Mouse (Mus musculus): ENCODE results near the gene Cdk7. TPM values are rescaled to one million over a fixed set of nuclear protein-coding genes. Genes with fewer than 3 reads are reported as not detected.

Gene Cdk7
- total and polyA plus RNA-seq, 2 experiments from 2014 or later = 40.9 to 48.2 TPM

DNA sequence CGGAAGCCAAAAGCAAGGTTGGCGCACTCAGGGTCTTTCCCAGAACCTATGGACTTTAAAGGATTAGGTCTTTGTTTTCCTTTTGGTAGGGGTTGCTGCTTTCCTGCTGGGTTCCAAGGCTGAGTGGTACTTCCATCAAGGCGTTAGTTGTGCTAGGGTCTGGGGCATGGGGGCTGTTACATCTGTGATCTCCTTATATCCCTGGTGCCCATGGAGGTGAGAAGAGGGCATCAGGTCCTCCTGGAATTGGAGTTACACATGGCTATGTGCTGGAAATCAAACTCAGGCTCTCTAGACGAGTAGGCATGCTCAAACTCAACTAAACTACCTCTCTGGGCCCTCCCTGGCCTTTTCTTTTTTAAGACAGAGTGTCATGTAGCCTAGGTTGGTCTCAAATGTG, 23.4 kb upstream of the Cdk7 start:
- no peak for TF ChIP-seq CTCF (IDR thresholded peaks at IDR 0.05; ENCODE audit: low read depth)
- H3K4me1 ChIP-seq (ENCODE audit: insufficient read depth) = no peaks in the 10 kb centered on the region
- no peak for DNase-seq
- no peak overlapping the region for H3K27ac ChIP-seq (ENCODE audit: low read depth, low read length)
- no peak overlapping the region for H3K9ac ChIP-seq
- H3K4me2 ChIP-seq (ENCODE audit: low read depth) = no peak overlapping the region
- WGBS = 68% methylated on average over 4 of the region's 4 CpGs
- no peaks in the 10 kb centered on the region for H3K9me3 ChIP-seq (ENCODE audit: low read length)
- ATAC-seq = no peak
- H3K36me3 ChIP-seq (ENCODE audit: insufficient read depth) = no peaks in the 10 kb centered on the region
- H3K27me3 ChIP-seq (ENCODE audit: insufficient read depth, low read length) = no peaks in the 10 kb centered on the region
- H3K4me3 ChIP-seq (ENCODE audit: low read depth, low read length) = no peak overlapping the region

DNA sequence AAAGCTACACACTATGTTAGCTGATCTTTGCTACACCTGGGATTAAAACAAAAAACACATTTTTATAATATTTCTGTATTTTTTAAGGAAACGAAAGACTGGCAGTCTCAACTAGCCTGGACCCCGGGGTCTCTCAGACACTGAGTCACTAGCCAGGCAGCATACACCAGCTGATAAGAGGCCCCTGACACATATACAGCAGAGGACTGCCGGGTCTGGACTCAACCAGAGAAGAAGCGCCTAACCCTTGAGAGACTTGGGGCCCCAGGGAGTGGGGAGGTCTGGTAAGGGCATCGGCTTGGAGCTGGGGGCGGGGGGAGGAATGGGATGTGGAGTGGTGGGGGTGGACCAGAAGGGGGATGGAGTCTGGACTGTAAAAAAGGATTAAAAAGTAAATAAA, 22.3 kb upstream of the Cdk7 start:
- Histone ChIP-seq H3K36me3 (ENCODE audit: insufficient read depth) (no peaks in the 10 kb centered on the region), H3K4me3 (ENCODE audit: low read depth, low read length) (no peak overlapping the region), H3K4me1 (ENCODE audit: insufficient read depth) (no peaks in the 10 kb centered on the region), H3K27me3 (ENCODE audit: insufficient read depth, low read length) (no peaks in the 10 kb centered on the region), H3K9me3 (ENCODE audit: low read length) (no peaks in the 10 kb centered on the region), H3K27ac (ENCODE audit: low read depth, low read length) (no peak overlapping the region), H3K9ac (no peak overlapping the region), H3K4me2 (ENCODE audit: low read depth) (no peak overlapping the region)
- no peak for TF ChIP-seq CTCF (IDR thresholded peaks at IDR 0.05; ENCODE audit: low read depth)
- ATAC-seq = no peak
- 85% methylated on average over 6 of the region's 6 CpGs for WGBS
- no peak for DNase-seq

DNA sequence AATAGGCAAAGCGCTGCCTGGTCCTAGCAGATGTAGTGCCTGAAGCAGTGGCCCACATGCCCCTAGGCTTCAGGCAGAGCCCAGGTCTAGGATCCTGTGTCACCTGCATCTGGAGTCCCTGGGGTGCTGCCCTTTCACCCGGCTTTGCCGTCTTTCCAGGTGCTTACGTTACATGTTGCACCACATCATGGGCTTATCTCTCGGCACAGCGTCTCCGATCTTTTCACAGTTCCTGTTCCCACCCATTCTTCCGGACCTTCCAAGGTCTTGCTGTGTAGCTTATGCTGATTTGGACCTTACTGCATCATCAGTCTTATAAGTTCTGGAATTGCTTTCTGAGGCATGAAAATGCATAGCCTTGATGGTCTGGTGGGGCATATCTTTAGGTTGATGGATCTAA, 21.8 kb upstream of the Cdk7 start:
- no peak overlapping the region for H3K9ac ChIP-seq
- WGBS = 94% methylated on average over 8 of the region's 8 CpGs
- no peak for DNase-seq
- H3K4me3 ChIP-seq (ENCODE audit: low read depth, low read length) = no peak overlapping the region
- TF ChIP-seq CTCF (IDR thresholded peaks at IDR 0.05; ENCODE audit: low read depth) = no peak
- H3K4me2 ChIP-seq (ENCODE audit: low read depth) = no peak overlapping the region
- no peaks in the 10 kb centered on the region for H3K27me3 ChIP-seq (ENCODE audit: insufficient read depth, low read length)
- ATAC-seq = no peak
- H3K27ac ChIP-seq (ENCODE audit: low read depth, low read length) = no peak overlapping the region
- no peaks in the 10 kb centered on the region for H3K36me3 ChIP-seq (ENCODE audit: insufficient read depth)
- no peaks in the 10 kb centered on the region for H3K9me3 ChIP-seq (ENCODE audit: low read length)
- H3K4me1 ChIP-seq (ENCODE audit: insufficient read depth) = no peaks in the 10 kb centered on the region

DNA sequence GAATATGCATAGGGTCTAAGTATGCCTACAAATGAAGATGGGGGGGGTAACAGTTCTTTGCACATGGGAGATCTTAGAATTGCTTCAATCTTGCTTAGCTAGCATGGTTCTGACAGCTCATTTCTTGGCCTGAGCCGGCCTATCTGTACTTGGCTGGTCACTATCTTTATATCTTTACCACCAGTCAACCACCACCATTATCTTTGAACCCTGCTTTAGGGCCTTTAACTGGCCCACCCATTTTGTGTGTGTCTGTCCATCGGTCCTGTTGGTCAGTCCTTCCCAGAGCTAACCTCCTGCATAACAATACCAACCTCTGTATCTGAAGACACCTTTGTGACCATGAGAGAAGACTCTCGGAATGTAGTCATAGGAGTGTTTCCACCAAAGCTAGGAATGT, 20.7 kb upstream of the Cdk7 start:
- no peaks in the 10 kb centered on the region for H3K27me3 ChIP-seq (ENCODE audit: insufficient read depth, low read length)
- no peaks in the 10 kb centered on the region for H3K4me1 ChIP-seq (ENCODE audit: insufficient read depth)
- no peak for ATAC-seq

DNA sequence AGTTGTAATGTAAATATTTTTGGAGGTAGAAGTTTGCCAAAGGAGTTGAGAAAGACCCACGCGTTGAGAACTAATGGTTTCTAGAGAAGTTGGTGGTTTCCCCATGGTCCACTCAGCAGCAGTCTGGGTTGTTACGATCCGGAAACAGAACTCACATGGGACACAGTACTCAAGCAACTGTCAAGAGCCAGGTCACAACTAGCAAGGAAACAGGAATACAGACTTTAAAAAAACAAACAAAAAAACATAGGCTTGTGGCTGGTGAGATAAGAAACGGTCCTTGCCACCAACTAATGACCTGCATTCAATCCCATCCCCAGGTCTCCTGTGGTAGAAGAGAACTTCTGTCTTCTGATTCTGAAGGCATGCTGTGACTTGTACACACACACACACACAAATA, 20.1 kb upstream of the Cdk7 start:
- Histone ChIP-seq H3K9me3 (ENCODE audit: low read length) (no peaks in the 10 kb centered on the region), H3K4me1 (ENCODE audit: insufficient read depth) (no peaks in the 10 kb centered on the region), H3K4me3 (ENCODE audit: low read depth, low read length) (no peak overlapping the region), H3K36me3 (ENCODE audit: insufficient read depth) (no peaks in the 10 kb centered on the region), H3K9ac (no peak overlapping the region), H3K4me2 (ENCODE audit: low read depth) (no peak overlapping the region), H3K27ac (ENCODE audit: low read depth, low read length) (no peak overlapping the region), H3K27me3 (ENCODE audit: insufficient read depth, low read length) (no peaks in the 10 kb centered on the region)
- DNase-seq = no peak
- no peak for TF ChIP-seq CTCF (IDR thresholded peaks at IDR 0.05; ENCODE audit: low read depth)
- 88% methylated on average over 5 of the region's 5 CpGs for WGBS
- no peak for ATAC-seq

More for the DNA sequence above, 20.7 kb upstream of the Cdk7 start:
- Histone ChIP-seq H3K9ac (no peak overlapping the region), H3K27ac (ENCODE audit: low read depth, low read length) (no peak overlapping the region), H3K9me3 (ENCODE audit: low read length) (no peaks in the 10 kb centered on the region), H3K4me2 (ENCODE audit: low read depth) (no peak overlapping the region), H3K36me3 (ENCODE audit: insufficient read depth) (no peaks in the 10 kb centered on the region), H3K4me3 (ENCODE audit: low read depth, low read length) (no peak overlapping the region)
- no peak for DNase-seq
- TF ChIP-seq CTCF (IDR thresholded peaks at IDR 0.05; ENCODE audit: low read depth) = no peak
- WGBS = 89% methylated on average over 3 of the region's 3 CpGs

DNA sequence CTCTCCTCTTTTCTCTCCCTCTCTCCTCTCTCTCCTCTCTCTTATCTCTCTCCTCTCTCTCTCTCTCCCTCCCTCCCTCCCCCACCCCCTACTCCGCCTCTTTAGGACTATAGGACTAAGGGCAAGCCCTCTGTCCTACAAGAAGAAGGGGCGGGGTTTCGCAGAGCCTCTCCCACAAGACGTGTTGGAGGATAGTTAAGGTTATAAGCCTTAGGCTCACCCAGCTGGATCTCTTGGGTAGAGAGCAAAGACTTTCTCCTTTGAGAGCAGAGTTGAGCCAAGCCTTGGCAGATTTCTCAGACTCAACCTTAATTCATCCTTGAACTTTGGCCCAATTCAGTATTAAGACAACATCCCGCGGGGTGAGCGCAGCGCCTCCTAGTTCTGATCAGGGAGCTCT, 17.9 kb upstream of the Cdk7 start:
- Histone ChIP-seq H3K27me3 (ENCODE audit: insufficient read depth, low read length) (no peaks in the 10 kb centered on the region), H3K9me3 (ENCODE audit: low read length) (no peaks in the 10 kb centered on the region), H3K27ac (ENCODE audit: low read depth, low read length) (no peak overlapping the region), H3K4me1 (ENCODE audit: insufficient read depth) (no peaks in the 10 kb centered on the region), H3K9ac (no peak overlapping the region), H3K36me3 (ENCODE audit: insufficient read depth) (no peaks in the 10 kb centered on the region), H3K4me3 (ENCODE audit: low read depth, low read length) (no peak overlapping the region), H3K4me2 (ENCODE audit: low read depth) (no peak overlapping the region)
- ATAC-seq (no peak), DNase-seq (no peak)
- 51% methylated on average over 8 of the region's 8 CpGs for WGBS
- no peak for TF ChIP-seq CTCF (IDR thresholded peaks at IDR 0.05; ENCODE audit: low read depth)

DNA sequence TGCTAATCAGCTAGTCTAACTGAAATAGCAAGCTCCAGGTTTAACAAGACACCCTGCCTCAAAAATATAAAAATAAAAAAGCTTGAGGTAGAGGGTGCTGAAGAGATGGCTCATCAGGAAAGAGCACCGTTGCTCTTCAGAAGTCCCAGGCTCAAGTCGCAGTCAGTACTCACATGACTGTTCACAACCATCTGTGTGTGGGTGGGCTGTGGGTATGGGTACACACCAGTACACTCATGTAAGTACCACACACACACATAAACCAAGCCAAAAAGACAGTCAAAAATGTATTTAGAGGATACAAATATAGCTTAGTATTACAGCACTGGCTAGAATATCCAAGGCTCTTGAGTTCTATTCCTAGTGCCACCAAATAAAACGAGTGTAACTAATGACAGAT, 15.4 kb upstream of the Cdk7 start:
- Histone ChIP-seq H3K4me2 (ENCODE audit: low read depth) (no peak overlapping the region), H3K27me3 (ENCODE audit: insufficient read depth, low read length) (no peaks in the 10 kb centered on the region), H3K4me3 (ENCODE audit: low read depth, low read length) (no peak overlapping the region), H3K4me1 (ENCODE audit: insufficient read depth) (no peaks in the 10 kb centered on the region; the same call in 1 of the 2 replicates), H3K9me3 (ENCODE audit: low read length) (no peaks in the 10 kb centered on the region), H3K9ac (no peak overlapping the region), H3K36me3 (ENCODE audit: insufficient read depth) (no peaks in the 10 kb centered on the region), H3K27ac (ENCODE audit: low read depth, low read length) (no peak overlapping the region)
- ATAC-seq = no peak
- no peak for DNase-seq
- WGBS = 87% methylated on average over 3 of the region's 3 CpGs
- no peak for TF ChIP-seq CTCF (IDR thresholded peaks at IDR 0.05; ENCODE audit: low read depth)
